Mouse (Mus musculus): ENCODE data around the gene Gpr37. TPM values are rescaled to one million over a fixed set of nuclear protein-coding genes. Genes with fewer than 3 reads are reported as not detected.

Gpr37 gene
- polyA plus RNA-seq, 1 experiment from 2014 or later: 2.5 TPM

GRCm38 (mm10) chr6:25673801-25674200, 16.7 kb downstream of the Gpr37 start:
- H3K9ac ChIP-seq: no peak overlapping the region
- H3K27me3 ChIP-seq (replicated peaks): no peaks in the 10 kb centered on the region
- no peak overlapping the region for H3K27ac ChIP-seq
- 67% methylated on average over 3 of the region's 3 CpGs for WGBS
- H3K4me1 ChIP-seq: no peaks in the 10 kb centered on the region
- no peaks in the 10 kb centered on the region for H3K36me3 ChIP-seq
- no peak overlapping the region for H3K4me2 ChIP-seq
- H3K9me3 ChIP-seq: no peaks in the 10 kb centered on the region
- H3K4me3 ChIP-seq (replicated peaks): no peak overlapping the region
- no peak for ATAC-seq (ENCODE audit: insufficient read depth, low FRiP score, low read depth)

GRCm38 (mm10) chr6:25670150-25670549, 20.4 kb downstream of the Gpr37 start:
- 50% methylated on average over 4 of the region's 4 CpGs for WGBS

GRCm38 (mm10) chr6:25663942-25664341, 26.6 kb downstream of the Gpr37 start:
- Histone ChIP-seq H3K27me3 (replicated peaks) (no peaks in the 10 kb centered on the region), H3K4me1 (no peaks in the 10 kb centered on the region), H3K9me3 (no peaks in the 10 kb centered on the region), H3K36me3 (no peaks in the 10 kb centered on the region), H3K4me2 (no peak overlapping the region), H3K27ac (no peak overlapping the region), H3K9ac (no peak overlapping the region), H3K4me3 (replicated peaks) (no peak overlapping the region)
- ATAC-seq (ENCODE audit: insufficient read depth, low FRiP score, low read depth): no peak; the same call in 1 of the 2 replicates
- WGBS: 83% methylated on average over 2 of the region's 2 CpGs

More at GRCm38 (mm10) chr6:25670150-25670549, 20.4 kb downstream of the Gpr37 start:
- Histone ChIP-seq H3K9ac (no peak overlapping the region), H3K27ac (no peak overlapping the region), H3K4me1 (no peaks in the 10 kb centered on the region), H3K9me3 (no peaks in the 10 kb centered on the region), H3K27me3 (replicated peaks) (no peaks in the 10 kb centered on the region), H3K4me2 (no peak overlapping the region), H3K4me3 (replicated peaks) (no peak overlapping the region), H3K36me3 (no peaks in the 10 kb centered on the region)
- ATAC-seq (ENCODE audit: insufficient read depth, low FRiP score, low read depth): no peak

GRCm38 (mm10) chr6:25659924-25660675, 30.4 kb downstream of the Gpr37 start:
- WGBS: 78% methylated on average over 3 of the region's 3 CpGs

More at GRCm38 (mm10) chr6:25659924-25660675, 30.4 kb downstream of the Gpr37 start:
- no peak for ATAC-seq (ENCODE audit: insufficient read depth, low FRiP score, low read depth)
- Histone ChIP-seq H3K27me3 (replicated peaks) (no peaks in the 10 kb centered on the region), H3K36me3 (no peaks in the 10 kb centered on the region), H3K9ac (no peak overlapping the region), H3K4me1 (no peaks in the 10 kb centered on the region), H3K4me2 (no peak overlapping the region), H3K9me3 (no peaks in the 10 kb centered on the region), H3K4me3 (replicated peaks) (no peak overlapping the region), H3K27ac (no peak overlapping the region)

Other genes with a start within 250 kb of the Gpr37 start
- 24.3 and 29.6 TPM in 2 replicates for gene Pot1a, start 118.5 kb upstream of the Gpr37 start, polyA plus RNA-seq (2015; fragmentation: Nextera tagmentation; extraction: Ambion mirVana)